Mouse (Mus musculus): ENCODE measurements around the gene Prss21.

DNA sequence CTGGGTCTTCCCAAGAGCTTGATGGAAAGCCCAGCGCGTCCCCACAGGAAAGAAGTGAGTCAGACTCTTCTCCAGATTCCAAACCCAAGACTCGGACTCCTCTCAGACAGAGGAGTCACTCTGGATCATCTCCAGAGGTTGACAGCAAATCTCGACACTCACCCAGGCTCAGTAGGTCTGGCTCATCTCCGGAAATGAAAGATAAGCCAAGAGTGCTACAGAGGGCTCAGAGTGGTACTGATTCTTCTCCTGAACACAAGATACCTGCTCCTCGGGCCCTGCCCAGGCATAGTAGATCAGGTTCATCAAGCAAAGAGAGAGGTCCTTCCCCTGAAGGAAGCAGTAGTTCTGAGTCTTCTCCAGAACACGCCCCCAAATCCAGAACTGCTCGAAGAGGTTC is 49.3 kb upstream of the Prss21 start:
- TF ChIP-seq EP300 (IDR thresholded peaks at IDR 0.05; ENCODE audit: low read depth) (no peak), CTCF (IDR thresholded peaks at IDR 0.05; ENCODE audit: low read depth) (no peak)
